Comparison of ENCODE assay signal across 8 mouse cellular contexts in genomic region chr12:76534641-76535283, GRCm38 (mm10). TPM values are rescaled to one million over a fixed set of nuclear protein-coding genes. Genes with fewer than 3 reads are reported as not detected.
DNase-seq lines count a peak whose midpoint lies in the region; ATAC-seq and TF ChIP-seq lines count a peak whose summit lies in the region.

No protein-coding gene starts in this region.

- peak; percentile 45 for DNase-seq in cerebellum, adult 9-10 months
- no peak for DNase-seq in cerebellum, adult 9-11 months
- peak; percentile 46 for DNase-seq in urinary bladder, adult 2 months (ENCODE audit: low spot score)
- DNase-seq in urinary bladder, postnatal 25 days (ENCODE audit: low spot score): no peak
- peak; percentile 45 for DNase-seq in limb, embryonic 11.5 days (ENCODE audit: low spot score)
- no peak for DNase-seq in layer of hippocampus, postnatal 10 days (ENCODE audit: low spot score in 2 of 2)
- no peak for DNase-seq in left cerebral cortex, adult 18-20 months (ENCODE audit: low spot score in 2 of 2)

- peaks cover 20% of the 10 kb centered on the region for H3K4me1 ChIP-seq in limb, embryonic 11.5 days (ENCODE audit: control insufficient read depth, insufficient read depth, low read length)
- H3K4me1 ChIP-seq in small intestine, adult 2 months (ENCODE audit: control insufficient read depth, insufficient read depth, insufficient read length, low read length): peaks cover 20% of the 10 kb centered on the region

- H3K4me2 ChIP-seq in limb, embryonic 11.5 days (ENCODE audit: low read depth, severe bottlenecking): peak overlapping the region; percentile 97

- H3K9me3 ChIP-seq in limb, embryonic 11.5 days (ENCODE audit: control insufficient read depth, low read length): no peaks in the 10 kb centered on the region

- no peaks in the 10 kb centered on the region for H3K27me3 ChIP-seq in limb, embryonic 11.5 days (ENCODE audit: control insufficient read depth, insufficient read depth, low read length)
- H3K27me3 ChIP-seq in small intestine, adult 2 months (ENCODE audit: control insufficient read depth, insufficient read depth, low read length): no peaks in the 10 kb centered on the region

- peak overlapping the region; percentile 66 for H3K4me3 ChIP-seq in limb, embryonic 11.5 days (ENCODE audit: low read depth, low read length)
- peak overlapping the region; percentile 80 for H3K4me3 ChIP-seq in small intestine, adult 2 months (ENCODE audit: low read depth, low read length)

- 17% methylated on average over 9 of the region's 9 CpGs for WGBS in limb, embryonic 11.5 days
- WGBS in small intestine, adult 2 months: 9% methylated on average over 9 of the region's 9 CpGs

- H3K36me3 ChIP-seq in limb, embryonic 11.5 days (ENCODE audit: control insufficient read depth, insufficient read depth, low read length): no peaks in the 10 kb centered on the region
- peaks cover 2% of the 10 kb centered on the region; the same call in 1 of the 2 replicates for H3K36me3 ChIP-seq in small intestine, adult 2 months (ENCODE audit: control insufficient read depth, insufficient read depth, low read length)

- H3K27ac ChIP-seq in limb, embryonic 11.5 days (replicated peaks; ENCODE audit: low read depth, low read length): no peak overlapping the region
- peak overlapping the region; percentile 82 for H3K27ac ChIP-seq in small intestine, adult 2 months (ENCODE audit: insufficient read depth, low read depth, low read length)

- TF ChIP-seq POLR2A in small intestine, adult 2 months (IDR thresholded peaks at IDR 0.05; ENCODE audit: low read depth, low read length): no peak

- ATAC-seq in limb, embryonic 11.5 days (ENCODE audit: insufficient number of reproducible peaks, low FRiP score, low TSS enrichment, low read depth): no peak

- 0 out of 2 replicates have a peak overlapping the region, but pooled peaks have one; percentile 9 for H3K9ac ChIP-seq in limb, embryonic 11.5 days (ENCODE audit: low read length)

- no peak for TF ChIP-seq CTCF in small intestine, adult 2 months (IDR thresholded peaks at IDR 0.05; ENCODE audit: extremely low read depth, insufficient read length, insufficient replicate concordance, low read depth, low read length)

RNA-seq across cellular contexts. Expression of gene Plekhg3, which starts 4.1 kb away (rescaled TPM):
- 56.5 and 62.8 TPM in 2 replicates for polyA plus RNA-seq in urinary bladder, adult 2 months (2012; rRNA removed)
- 4.3 and 4.4 TPM in 2 replicates for polyA plus RNA-seq in limb, embryonic 11.5 days (2014; fragmentation: Nextera tagmentation; extraction: Ambion mirVana)
- polyA plus RNA-seq in small intestine, adult 2 months (2012; rRNA removed): 12.3 and 16.9 TPM in 2 replicates
- total RNA-seq in layer of hippocampus, postnatal 10 days (2021): 1 to 10 TPM; 6.1 to 6.2 TPM
- total RNA-seq in left cerebral cortex, adult 18-20 months (2021): 10 to 100 TPM; 12.6 to 14.5 TPM

Comparison
In these comparisons a context has a peak if more than half of its experiments do, and no peak if none do; other contexts are left out.
1. DNase-seq: peak in cerebellum, adult 9-10 months (single experiment), urinary bladder, adult 2 months (single experiment) and limb, embryonic 11.5 days (single experiment); none in cerebellum, adult 9-11 months (single experiment), urinary bladder, postnatal 25 days (single experiment), layer of hippocampus, postnatal 10 days (0 of 2) and left cerebral cortex, adult 18-20 months (0 of 2).